Mouse (Mus musculus) neural tube, embryonic 12.5 days (tissue): ENCODE results near the gene Lgi4. TPM values are rescaled to one million over a fixed set of nuclear protein-coding genes. Genes with fewer than 3 reads are reported as not detected.

Experiments
- ATAC-seq: fragments of 200-750 bp; cut with Nextera tagmentation; 2 replicates; pipeline ENCODE4 v1.8.0; 2017; ENCODE audit warnings: low read depth, mild to moderate bottlenecking, moderate TSS enrichment, moderate library complexity; ENCODE audit not compliant: low FRiP score
- H3K27ac ChIP-seq: fragments of 300-500 bp; sonication (generic); 2 replicates; pipeline ENCODE4 v1.5.1; 2016
- H3K27me3 ChIP-seq: fragments of 300-500 bp; sonication (generic); replicated peaks from 2 replicates; pipeline ENCODE4 v1.6.1; 2016; ENCODE audit warnings: mild to moderate bottlenecking
- H3K36me3 ChIP-seq: fragments of 300-500 bp; sonication (generic); 2 replicates; pipeline ENCODE4 v1.6.1; 2016; ENCODE audit warnings: mild to moderate bottlenecking
- H3K4me1 ChIP-seq: fragments of 300-500 bp; sonication (generic); 2 replicates; pipeline ENCODE4 v1.6.1; 2016
- H3K4me2 ChIP-seq: fragments of 300-500 bp; sonication (generic); replicated peaks from 2 replicates; pipeline ENCODE4 v1.6.1; 2016; ENCODE audit warnings: mild to moderate bottlenecking
- H3K4me3 ChIP-seq: fragments of 300-500 bp; sonication (generic); 2 replicates; pipeline ENCODE4 v1.5.1; 2016
- H3K9ac ChIP-seq: fragments of 300-500 bp; sonication (generic); 2 replicates; pipeline ENCODE4 v1.6.1; 2016; ENCODE audit warnings: mild to moderate bottlenecking
- H3K9me3 ChIP-seq: fragments of 300-500 bp; sonication (generic); 2 replicates; pipeline ENCODE4 v1.6.1; 2016; ENCODE audit warnings: mild to moderate bottlenecking
- WGBS: fragments of 180-500 bp; shearing (Covaris S2); methylation state at CpG from one replicate; pipeline ENCODE4 v1.1.7; 2016; 5-methylcytosine and 5-hydroxymethylcytosine counted together
- polyA plus RNA-seq: library from polyadenylated mRNA; unstranded; fragments of >200 nt; fragmentation: Nextera tagmentation; extraction: Ambion mirVana; gene quantifications from 2 replicates; pipeline ENCODE4 v1.2.1, GENCODE M21; 2016

Gene Lgi4
- polyA plus RNA-seq, 1 experiment from 2014 or later, result 6.1 TPM

GRCm38 (mm10) chr7:31098697-31099611 lies 39.8 kb downstream of the Lgi4 start:
- Histone ChIP-seq H3K4me1 (no peaks in the 10 kb centered on the region), H3K27me3 (no peaks in the 10 kb centered on the region), H3K9ac (no peak overlapping the region), H3K4me2 (no peak overlapping the region), H3K9me3 (no peaks in the 10 kb centered on the region), H3K36me3 (no peaks in the 10 kb centered on the region), H3K27ac (no peak overlapping the region), H3K4me3 (no peak overlapping the region)
- no peak for ATAC-seq
- WGBS, result 77% methylated on average over 22 of the region's 22 CpGs

DNA sequence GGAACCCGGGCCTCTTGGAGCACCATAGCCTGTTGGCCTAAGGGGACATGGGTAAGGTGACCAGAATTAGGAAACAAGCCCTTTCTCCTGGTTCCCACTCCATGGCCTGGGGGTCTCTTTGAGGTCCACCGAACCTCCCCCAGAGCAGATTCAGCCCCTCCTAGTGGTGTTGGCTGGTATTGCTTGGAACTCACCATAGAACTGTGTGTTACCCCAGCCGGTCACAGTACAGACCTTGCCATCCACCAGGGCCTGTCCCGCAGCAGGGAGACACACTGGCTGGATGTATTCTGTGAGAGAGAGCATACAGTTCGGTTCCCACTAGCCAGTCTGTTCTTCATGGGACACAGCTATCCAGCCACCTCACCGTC lies 40.5 kb downstream of the Lgi4 start:
- WGBS, result 91% methylated on average over 6 of the region's 6 CpGs
- no peak for ATAC-seq
- Histone ChIP-seq H3K9me3 (no peaks in the 10 kb centered on the region), H3K27me3 (no peaks in the 10 kb centered on the region), H3K9ac (no peak overlapping the region), H3K27ac (no peak overlapping the region), H3K36me3 (no peaks in the 10 kb centered on the region), H3K4me2 (no peak overlapping the region), H3K4me1 (no peaks in the 10 kb centered on the region), H3K4me3 (no peak overlapping the region)

DNA sequence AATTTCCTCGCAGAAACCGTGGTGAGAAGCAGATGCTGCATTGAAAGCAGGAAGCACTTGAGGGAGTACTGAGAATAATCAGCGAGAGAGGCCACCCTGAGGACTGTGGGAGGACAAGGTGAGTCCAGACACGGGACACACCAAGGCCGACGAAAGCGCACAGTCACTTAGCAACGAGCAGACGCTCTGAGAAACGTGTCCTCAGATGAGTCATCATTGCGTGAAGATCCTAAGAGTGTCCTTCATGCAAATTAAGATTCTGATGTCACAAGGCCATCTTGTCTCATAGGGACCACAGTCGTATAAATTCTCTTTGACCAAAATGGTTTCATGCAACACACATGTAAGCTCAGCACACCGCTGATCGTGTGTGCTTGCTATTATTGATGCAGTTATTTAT lies 41.6 kb downstream of the Lgi4 start:
- no peaks in the 10 kb centered on the region for H3K4me1 ChIP-seq
- H3K27ac ChIP-seq, result no peak overlapping the region
- no peak overlapping the region for H3K4me3 ChIP-seq
- no peaks in the 10 kb centered on the region for H3K27me3 ChIP-seq
- WGBS, result 87% methylated on average over 14 of the region's 14 CpGs
- no peaks in the 10 kb centered on the region for H3K36me3 ChIP-seq
- no peak overlapping the region for H3K9ac ChIP-seq
- no peak for ATAC-seq
- no peaks in the 10 kb centered on the region for H3K9me3 ChIP-seq
- no peak overlapping the region for H3K4me2 ChIP-seq

DNA sequence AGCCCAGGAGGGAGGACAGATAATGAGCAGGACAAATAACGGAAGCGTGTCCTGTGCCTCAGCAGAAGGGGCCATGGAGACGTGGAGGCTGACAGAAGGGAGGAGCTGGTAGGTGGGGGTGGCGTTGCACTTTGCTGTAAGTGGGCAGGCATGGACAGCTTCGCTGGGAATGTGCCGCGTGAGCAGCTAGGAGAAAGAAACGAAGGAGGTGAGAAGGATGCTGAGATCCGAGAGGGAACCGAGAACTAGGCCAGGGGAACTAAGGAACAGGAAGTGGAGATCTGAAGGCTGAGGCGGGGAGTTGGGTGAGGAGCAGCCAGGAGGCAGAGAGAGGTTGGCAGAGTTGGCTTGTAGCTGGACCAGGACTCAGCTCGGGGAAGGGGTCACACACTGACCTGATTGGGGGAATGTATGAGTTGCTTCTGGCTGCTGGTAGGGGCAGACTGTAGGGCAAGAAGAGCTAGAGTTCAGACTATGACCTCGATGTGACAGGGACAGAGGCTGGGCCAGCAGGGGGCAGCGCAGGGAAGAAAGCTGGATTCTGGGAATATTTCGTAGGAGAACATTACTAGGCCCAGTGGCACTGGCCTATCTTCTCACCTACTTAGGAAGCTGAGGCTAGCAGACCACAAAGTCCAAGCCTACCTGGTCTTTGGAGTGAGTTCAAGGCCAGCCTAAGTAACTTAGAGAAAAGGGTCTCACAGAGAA lies 46.1 kb downstream of the Lgi4 start:
- H3K4me3 ChIP-seq, result no peak overlapping the region
- 73% methylated on average over 15 of the region's 15 CpGs for WGBS
- H3K4me2 ChIP-seq, result no peak overlapping the region
- ATAC-seq, result no peak
- H3K4me1 ChIP-seq, result no peaks in the 10 kb centered on the region
- H3K27me3 ChIP-seq, result no peaks in the 10 kb centered on the region
- no peak overlapping the region for H3K27ac ChIP-seq
- H3K9ac ChIP-seq, result no peak overlapping the region
- no peaks in the 10 kb centered on the region for H3K36me3 ChIP-seq
- H3K9me3 ChIP-seq, result no peaks in the 10 kb centered on the region

GRCm38 (mm10) chr7:31106166-31106565 lies 47.0 kb downstream of the Lgi4 start:
- Histone ChIP-seq H3K4me1 (no peaks in the 10 kb centered on the region), H3K27me3 (no peaks in the 10 kb centered on the region), H3K9ac (no peak overlapping the region), H3K9me3 (no peaks in the 10 kb centered on the region), H3K4me3 (no peak overlapping the region), H3K27ac (no peak overlapping the region), H3K4me2 (no peak overlapping the region), H3K36me3 (no peaks in the 10 kb centered on the region)
- no peak for ATAC-seq
- 48% methylated on average over 3 of the region's 3 CpGs for WGBS

GRCm38 (mm10) chr7:31107781-31108180 lies 48.6 kb downstream of the Lgi4 start:
- Histone ChIP-seq H3K9ac (no peak overlapping the region), H3K4me2 (no peak overlapping the region), H3K36me3 (no peaks in the 10 kb centered on the region), H3K9me3 (no peaks in the 10 kb centered on the region), H3K27ac (no peak overlapping the region), H3K27me3 (no peaks in the 10 kb centered on the region), H3K4me3 (no peak overlapping the region), H3K4me1 (no peaks in the 10 kb centered on the region)
- no peak for ATAC-seq
- 87% methylated on average over 11 of the region's 11 CpGs for WGBS

DNA sequence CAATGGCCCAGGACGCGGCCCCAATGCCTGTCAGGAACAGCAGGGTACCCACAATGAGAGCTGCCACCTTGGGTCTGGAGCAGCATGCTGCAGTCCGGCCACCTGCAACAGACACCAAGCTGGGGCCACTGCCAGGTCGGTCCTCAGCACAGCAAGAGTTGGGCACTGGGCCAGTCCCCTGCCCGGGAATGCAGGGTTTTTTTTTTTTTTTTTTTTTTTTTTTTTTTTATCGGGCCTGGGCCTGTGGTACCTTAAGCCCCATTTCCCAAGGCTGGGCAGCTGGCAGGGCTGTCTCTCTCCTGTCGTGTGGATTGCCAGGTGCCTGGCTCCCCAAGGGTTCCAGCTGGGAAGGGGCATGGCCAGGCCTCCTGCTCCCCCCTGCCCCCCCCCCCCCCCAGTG lies 49.9 kb downstream of the Lgi4 start:
- Histone ChIP-seq H3K9me3 (no peaks in the 10 kb centered on the region), H3K4me1 (no peaks in the 10 kb centered on the region), H3K9ac (no peak overlapping the region), H3K4me2 (no peak overlapping the region), H3K27me3 (no peaks in the 10 kb centered on the region), H3K36me3 (no peaks in the 10 kb centered on the region), H3K27ac (no peak overlapping the region), H3K4me3 (no peak overlapping the region)
- no peak for ATAC-seq
- 54% methylated on average over 7 of the region's 7 CpGs for WGBS

GRCm38 (mm10) chr7:31109796-31110195 lies 50.7 kb downstream of the Lgi4 start:
- Histone ChIP-seq H3K4me3 (no peak overlapping the region), H3K9ac (no peak overlapping the region), H3K4me2 (no peak overlapping the region), H3K9me3 (no peaks in the 10 kb centered on the region), H3K27ac (no peak overlapping the region), H3K27me3 (no peaks in the 10 kb centered on the region; the same call in 1 of the 2 replicates), H3K4me1 (no peaks in the 10 kb centered on the region), H3K36me3 (no peaks in the 10 kb centered on the region)
- WGBS, result 91% methylated on average over 5 of the region's 5 CpGs
- ATAC-seq, result no peak

DNA sequence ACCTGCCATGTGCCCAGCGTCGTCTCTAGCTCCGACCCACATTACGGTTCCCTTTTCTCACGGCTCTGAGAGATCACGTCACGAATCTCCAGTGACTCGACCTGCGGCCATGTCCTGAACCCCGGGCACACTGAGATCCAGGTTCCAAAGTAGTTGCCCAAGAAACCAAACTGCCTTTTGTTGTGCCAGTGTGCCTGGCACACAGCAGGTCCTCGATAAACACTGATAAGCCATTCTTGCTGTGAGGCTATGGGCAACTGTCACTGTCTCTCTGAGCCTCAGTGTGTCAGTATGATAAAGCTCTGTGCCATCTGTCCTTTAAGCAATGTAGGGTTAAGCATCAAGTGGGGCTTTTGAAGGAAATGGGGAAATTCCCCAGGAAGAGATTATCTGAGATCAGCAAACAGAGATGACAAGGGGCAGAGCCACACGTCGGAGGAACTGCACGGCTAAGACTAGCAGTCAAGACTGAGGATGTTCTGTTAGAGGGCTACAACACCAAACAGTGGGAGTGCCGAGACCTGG lies 51.8 kb downstream of the Lgi4 start:
- Histone ChIP-seq H3K27ac (no peak overlapping the region), H3K9me3 (no peaks in the 10 kb centered on the region), H3K36me3 (no peaks in the 10 kb centered on the region), H3K27me3 (peaks cover 5% of the 10 kb centered on the region), H3K4me3 (no peak overlapping the region), H3K9ac (no peak overlapping the region), H3K4me2 (no peak overlapping the region), H3K4me1 (0 out of 2 replicates have a peak, but pooled peaks cover 4% of the 10 kb centered on the region)
- no peak for ATAC-seq
- WGBS, result 86% methylated on average over 15 of the region's 15 CpGs

GRCm38 (mm10) chr7:31112036-31112435 lies 52.9 kb downstream of the Lgi4 start:
- Histone ChIP-seq H3K4me3 (no peak overlapping the region), H3K36me3 (no peaks in the 10 kb centered on the region), H3K9ac (no peak overlapping the region), H3K4me1 (0 out of 2 replicates have a peak, but pooled peaks cover 4% of the 10 kb centered on the region), H3K9me3 (no peaks in the 10 kb centered on the region), H3K27me3 (peaks cover 5% of the 10 kb centered on the region), H3K27ac (no peak overlapping the region), H3K4me2 (no peak overlapping the region)
- ATAC-seq, result no peak
- WGBS, result 56% methylated on average over 4 of the region's 4 CpGs

DNA sequence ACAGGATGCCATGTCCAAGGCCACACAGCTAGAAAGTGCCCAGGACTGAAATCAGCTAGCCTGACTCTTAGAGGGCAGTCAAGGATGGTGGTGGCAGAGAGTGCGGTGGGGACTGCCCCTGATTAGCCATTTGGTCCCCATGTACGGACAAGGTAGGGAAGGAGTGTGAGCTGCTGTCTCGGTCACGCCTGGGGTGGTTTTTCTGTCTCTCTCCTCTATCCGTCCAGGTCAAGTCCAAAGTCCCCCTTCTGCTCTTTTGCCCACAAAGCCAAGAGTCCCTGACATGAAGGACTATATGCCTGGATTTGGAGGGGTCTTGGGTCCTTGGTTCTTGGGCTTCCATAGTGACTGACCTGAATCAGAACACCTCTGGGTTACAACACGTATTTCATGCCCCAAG lies 54.7 kb downstream of the Lgi4 start:
- H3K36me3 ChIP-seq, result no peaks in the 10 kb centered on the region
- H3K4me2 ChIP-seq, result no peak overlapping the region
- no peak for ATAC-seq
- no peaks in the 10 kb centered on the region for H3K9me3 ChIP-seq
- no peak overlapping the region for H3K27ac ChIP-seq
- 77% methylated on average over 6 of the region's 6 CpGs for WGBS
- H3K9ac ChIP-seq, result no peak overlapping the region
- 0 out of 2 replicates have a peak, but pooled peaks cover 4% of the 10 kb centered on the region for H3K4me1 ChIP-seq
- peaks cover 5% of the 10 kb centered on the region for H3K27me3 ChIP-seq
- H3K4me3 ChIP-seq, result no peak overlapping the region

- Histone ChIP-seq H3K27me3 (peaks cover 5% of the 10 kb centered on the region), H3K36me3 (no peaks in the 10 kb centered on the region), H3K4me1 (0 out of 2 replicates have a peak, but pooled peaks cover 4% of the 10 kb centered on the region)
These were observed 55.5 kb downstream of the Lgi4 start for GRCm38 (mm10) chr7:31114646-31115045.

More at GRCm38 (mm10) chr7:31114646-31115045, 55.5 kb downstream of the Lgi4 start:
- Histone ChIP-seq H3K27ac (no peak overlapping the region), H3K9me3 (no peaks in the 10 kb centered on the region), H3K9ac (no peak overlapping the region), H3K4me3 (no peak overlapping the region), H3K4me2 (no peak overlapping the region)
- WGBS, result 49% methylated on average over 10 of the region's 10 CpGs
- ATAC-seq, result no peak
